Mouse (Mus musculus): ENCODE data around the gene Gm11037.

DNA sequence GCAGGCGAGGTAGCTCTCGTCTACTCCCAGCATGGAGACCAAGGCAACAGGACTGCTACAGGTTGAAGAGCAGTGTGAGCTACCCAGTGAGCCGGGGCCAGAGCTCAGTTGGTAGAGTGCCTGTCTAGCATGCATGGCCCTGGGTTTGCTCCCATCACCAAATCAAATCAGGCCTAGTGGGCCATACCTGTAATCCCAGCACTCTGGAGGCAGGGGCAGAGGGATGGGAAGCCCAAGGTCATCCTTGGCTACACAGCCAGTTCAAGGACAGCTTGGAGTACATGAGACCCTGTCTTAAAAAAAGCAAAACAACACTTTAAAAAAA is 15.9 kb downstream of the Gm11037 start:
- TF ChIP-seq TCF3 (IDR thresholded peaks at IDR 0.05; ENCODE audit: insufficient read length, low read depth) (no peak), TCF12 (IDR thresholded peaks at IDR 0.05; ENCODE audit: insufficient read depth, poor library complexity, severe bottlenecking) (no peak), POLR2A (IDR thresholded peaks at IDR 0.05; ENCODE audit: insufficient read length, low read depth) (no peak), MAX (IDR thresholded peaks at IDR 0.05; ENCODE audit: low read depth) (no peak), POLR2AphosphoS2 (IDR thresholded peaks at IDR 0.05; ENCODE audit: insufficient read length, low read depth) (no peak), MYOG (IDR thresholded peaks at IDR 0.05; ENCODE audit: control insufficient read depth in 1 of 3, insufficient read depth in 1 of 3, insufficient read length in 2 of 3, low read depth in 2 of 3) (no peak), E2F4 (IDR thresholded peaks at IDR 0.05; ENCODE audit: insufficient read depth) (no peak), REST (IDR thresholded peaks at IDR 0.05; ENCODE audit: insufficient read depth, insufficient read length) (no peak)
